Mouse (Mus musculus): ENCODE measurements around the gene Lrrc42.

DNA sequence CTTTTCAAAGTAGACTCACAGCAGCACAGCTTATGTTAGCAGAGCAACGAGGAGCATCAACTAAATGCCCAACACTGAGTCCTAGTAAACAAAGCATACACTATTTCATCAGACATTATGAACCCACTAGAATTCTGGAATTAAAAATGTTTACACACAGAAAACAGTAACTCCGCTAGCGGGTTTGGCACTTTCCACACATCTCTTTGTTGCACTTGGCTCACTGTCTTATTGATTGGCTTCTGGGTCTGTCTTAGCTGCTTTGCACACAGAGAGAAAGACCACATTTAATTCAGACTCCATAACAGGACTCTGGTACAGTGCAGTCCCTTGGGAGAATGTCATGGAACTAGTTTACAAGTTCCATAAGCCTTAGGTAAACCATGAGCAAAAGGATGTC is 5.3 kb downstream of the Lrrc42 start:
- TF ChIP-seq POLR2A (IDR thresholded peaks at IDR 0.05; ENCODE audit: borderline replicate concordance, control insufficient read depth, low read depth, low read length) (no peak), CTCF (IDR thresholded peaks at IDR 0.05; ENCODE audit: control insufficient read depth, insufficient read depth, low read length) (no peak)
